Mouse (Mus musculus) regulatory T cell (primary cell): ENCODE data around the gene Kcnab1.

Experiments used
- in situ Hi-C: fragments of 300-600 bp; cut with MboI, MseI; formaldehyde crosslinking; loops from one replicate; pipeline ENCODE4 v1.15.1; 2025; ENCODE audit warnings: high pct_unique_total_duplicates

Gene Kcnab1

DNA sequence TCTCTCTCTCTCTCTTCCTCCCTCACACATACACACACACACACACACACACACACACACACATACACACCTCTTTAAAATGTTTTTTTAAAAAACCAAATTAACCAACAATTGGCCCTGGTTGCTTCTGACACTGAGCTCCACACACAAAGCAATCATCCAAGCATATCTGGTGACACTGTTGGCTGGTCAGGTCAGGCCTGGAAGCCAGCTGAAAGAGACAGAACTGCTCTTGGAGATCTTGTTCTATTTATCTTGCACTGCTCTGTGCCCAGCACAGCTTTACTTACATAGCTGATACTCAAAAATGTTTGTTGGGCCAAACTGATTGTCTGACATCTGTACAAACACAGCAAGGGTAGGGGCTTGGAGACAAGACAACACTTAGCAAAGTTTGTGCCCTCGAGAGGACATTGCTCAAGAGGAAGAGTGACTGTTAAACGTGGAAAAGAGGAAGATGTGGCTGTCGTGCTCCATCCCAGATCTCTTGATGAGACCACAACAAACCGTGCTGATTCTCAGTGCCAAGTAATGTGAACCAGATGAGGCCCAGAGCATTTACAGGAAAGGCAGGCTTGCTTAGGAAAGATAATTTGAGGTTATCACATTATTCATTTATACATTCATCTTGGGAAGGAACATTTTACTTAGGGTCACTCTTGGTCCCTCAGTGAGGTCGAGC lies 308.9 kb downstream of the Kcnab1 start:
- in situ Hi-C loops, result no loop called here

DNA sequence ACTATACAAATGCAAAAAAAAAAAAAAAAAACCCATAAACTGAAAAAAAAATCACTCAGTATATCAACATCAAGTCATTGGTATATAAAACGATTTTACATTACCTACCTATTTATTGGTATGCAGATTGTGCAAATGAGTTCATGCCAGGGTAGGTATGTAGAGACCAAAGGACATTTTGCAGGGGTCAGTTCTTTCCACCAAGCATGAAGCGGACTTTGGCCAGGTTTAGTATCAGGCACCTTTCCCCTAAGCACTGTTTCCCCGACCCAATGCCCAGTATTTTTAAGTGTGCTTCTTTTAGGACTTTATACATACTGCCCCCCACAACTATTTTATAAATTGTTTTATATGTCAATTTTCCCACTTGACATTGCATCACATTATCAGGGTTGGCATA lies 310.5 kb downstream of the Kcnab1 start:
- in situ Hi-C loops, result no loop called here
